Mouse (Mus musculus) hindbrain, embryonic 16.5 days (tissue): ENCODE measurements around the gene Sept9. TPM values are rescaled to one million over a fixed set of nuclear protein-coding genes. Genes with fewer than 3 reads are reported as not detected.

Experiments used
- ATAC-seq: fragments of 200-750 bp; cut with Nextera tagmentation; 2 replicates; pipeline ENCODE4 v1.8.0; 2017; ENCODE audit warnings: moderate TSS enrichment, moderate library complexity
- H3K27ac ChIP-seq: fragments of 300-500 bp; sonication (generic); 2 replicates; pipeline ENCODE4 v1.5.1; 2014; ENCODE audit warnings: low read depth, mild to moderate bottlenecking, control low read depth, low read length, moderate library complexity
- H3K27me3 ChIP-seq: fragments of 300-500 bp; sonication (generic); replicated peaks from 2 replicates; pipeline ENCODE4 v1.6.1; 2014; ENCODE audit warnings: low read length; ENCODE audit not compliant: control insufficient read depth, insufficient read depth
- H3K36me3 ChIP-seq: fragments of 300-500 bp; sonication (generic); 2 replicates; pipeline ENCODE4 v1.6.1; 2014; ENCODE audit warnings: mild to moderate bottlenecking, low read length, moderate library complexity, mixed read lengths; ENCODE audit not compliant: control insufficient read depth, insufficient read depth
- H3K4me1 ChIP-seq: fragments of 300-500 bp; sonication (generic); 2 replicates; pipeline ENCODE4 v1.6.1; 2014; ENCODE audit warnings: low read depth, low read length; ENCODE audit not compliant: control insufficient read depth, insufficient read depth
- H3K4me2 ChIP-seq: fragments of 300-500 bp; sonication (generic); 2 replicates; pipeline ENCODE4 v1.6.1; 2014; ENCODE audit warnings: mild to moderate bottlenecking, low read length, control low read depth, moderate library complexity
- H3K4me3 ChIP-seq: fragments of 300-500 bp; sonication (generic); 2 replicates; pipeline ENCODE4 v1.5.1; 2014; ENCODE audit warnings: mild to moderate bottlenecking, low read length, control low read depth, moderate library complexity
- H3K9ac ChIP-seq: fragments of 300-500 bp; sonication (generic); 2 replicates; pipeline ENCODE4 v1.6.1; 2014; ENCODE audit warnings: low read depth, mild to moderate bottlenecking, control low read depth, low read length, moderate library complexity
- H3K9me3 ChIP-seq: fragments of 300-500 bp; sonication (generic); 2 replicates; pipeline ENCODE4 v1.6.1; 2014; ENCODE audit warnings: mild to moderate bottlenecking, low read length, moderate library complexity; ENCODE audit not compliant: control insufficient read depth
- WGBS: fragments of 180-500 bp; shearing (Covaris S2); extraction: QIAGEN DNeasy Blood & Tissue Kit; methylation state at CpG from one replicate; pipeline ENCODE4 v1.1.7; 2014; 5-methylcytosine and 5-hydroxymethylcytosine counted together
- polyA plus RNA-seq: library from polyadenylated mRNA; unstranded; fragments of >200 nt; fragmentation: Nextera tagmentation; extraction: Ambion mirVana; gene quantifications from 2 replicates; pipeline ENCODE4 v1.2.1, GENCODE M21; 2015

Gene Sept9
- polyA plus RNA-seq, 1 experiment from 2014 or later, result 109 TPM

DNA sequence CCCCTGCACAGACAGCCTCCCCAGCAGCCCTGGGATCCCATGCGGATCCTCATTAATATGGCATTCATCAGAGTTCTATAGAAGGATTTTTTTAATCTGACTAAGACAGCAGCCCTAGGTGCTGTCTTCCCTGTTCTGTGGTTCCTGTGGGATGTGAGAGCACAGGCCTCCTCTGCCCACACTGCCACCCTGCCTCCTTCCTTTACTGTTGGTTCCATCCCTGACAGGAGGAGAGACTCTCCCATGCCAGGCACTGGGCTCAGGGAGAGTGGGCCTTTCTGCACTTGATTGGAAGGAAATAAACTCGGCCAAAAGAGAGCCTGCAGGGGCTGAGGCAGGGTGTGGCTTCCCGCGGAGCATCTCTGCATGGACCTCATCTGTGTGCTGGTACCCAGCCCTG lies 174.4 kb downstream of the Sept9 start:
- Histone ChIP-seq H3K36me3 (no peaks in the 10 kb centered on the region), H3K4me2 (no peak overlapping the region), H3K27ac (no peak overlapping the region), H3K27me3 (no peaks in the 10 kb centered on the region), H3K9me3 (no peaks in the 10 kb centered on the region), H3K9ac (peak overlapping the region; percentile 5; the same call in 1 of the 2 replicates), H3K4me3 (no peak overlapping the region), H3K4me1 (no peaks in the 10 kb centered on the region; the same call in 1 of the 2 replicates)
- 31% methylated on average over 4 of the region's 4 CpGs for WGBS
- no peak for ATAC-seq

DNA sequence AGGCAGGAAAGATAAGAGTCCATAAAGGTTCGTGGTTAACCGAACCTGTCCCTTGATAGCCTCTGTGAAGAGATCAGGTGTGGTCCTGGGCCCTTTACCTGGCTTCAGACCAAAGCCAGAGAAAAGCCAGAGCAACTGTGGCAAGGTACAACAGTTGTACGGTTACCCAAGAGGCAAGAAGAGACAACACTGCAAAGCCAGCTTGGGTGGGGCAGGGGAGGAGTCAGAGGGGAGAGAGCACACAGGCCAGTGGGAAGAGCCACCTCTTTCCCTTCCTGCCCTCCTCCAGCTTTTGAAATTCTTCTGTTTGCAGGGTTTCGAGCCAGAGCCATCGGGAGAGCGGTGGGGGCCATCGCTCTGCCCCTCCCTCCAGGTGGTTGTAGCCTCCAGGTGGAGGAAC lies 174.8 kb downstream of the Sept9 start:
- no peak overlapping the region for H3K4me2 ChIP-seq
- no peaks in the 10 kb centered on the region for H3K27me3 ChIP-seq
- H3K27ac ChIP-seq, result no peak overlapping the region
- no peaks in the 10 kb centered on the region for H3K9me3 ChIP-seq
- H3K36me3 ChIP-seq, result no peaks in the 10 kb centered on the region
- H3K9ac ChIP-seq, result no peak overlapping the region
- WGBS, result 66% methylated on average over 7 of the region's 7 CpGs
- no peak for ATAC-seq
- H3K4me3 ChIP-seq, result no peak overlapping the region
- H3K4me1 ChIP-seq, result no peaks in the 10 kb centered on the region; the same call in 1 of the 2 replicates

DNA sequence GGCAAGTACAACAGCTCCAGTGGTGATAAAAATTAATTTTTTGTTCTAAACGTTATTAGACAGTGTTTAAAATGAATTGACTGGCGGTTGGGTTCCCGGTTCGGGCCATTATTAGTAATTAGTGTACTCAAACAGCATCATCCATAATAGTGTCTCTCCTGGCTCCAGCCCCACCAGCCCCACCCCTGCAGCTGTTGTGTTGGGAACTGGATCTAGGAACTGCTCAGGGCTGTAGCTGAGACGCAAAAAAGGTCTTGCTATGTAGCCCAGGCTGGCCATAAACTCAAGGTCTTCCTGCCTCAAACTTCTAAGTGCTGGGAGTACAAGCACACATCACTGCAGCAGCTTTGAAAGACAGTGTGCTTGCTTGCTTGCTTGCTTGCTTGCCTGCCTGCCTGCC lies 180.3 kb downstream of the Sept9 start:
- no peak overlapping the region for H3K27ac ChIP-seq
- ATAC-seq, result no peak
- H3K4me3 ChIP-seq, result no peak overlapping the region
- no peaks in the 10 kb centered on the region for H3K4me1 ChIP-seq
- H3K9me3 ChIP-seq, result no peaks in the 10 kb centered on the region
- 69% methylated on average over 5 of the region's 5 CpGs for WGBS
- no peak overlapping the region for H3K9ac ChIP-seq
- H3K4me2 ChIP-seq, result no peak overlapping the region
- no peaks in the 10 kb centered on the region for H3K36me3 ChIP-seq
- H3K27me3 ChIP-seq, result no peaks in the 10 kb centered on the region

DNA sequence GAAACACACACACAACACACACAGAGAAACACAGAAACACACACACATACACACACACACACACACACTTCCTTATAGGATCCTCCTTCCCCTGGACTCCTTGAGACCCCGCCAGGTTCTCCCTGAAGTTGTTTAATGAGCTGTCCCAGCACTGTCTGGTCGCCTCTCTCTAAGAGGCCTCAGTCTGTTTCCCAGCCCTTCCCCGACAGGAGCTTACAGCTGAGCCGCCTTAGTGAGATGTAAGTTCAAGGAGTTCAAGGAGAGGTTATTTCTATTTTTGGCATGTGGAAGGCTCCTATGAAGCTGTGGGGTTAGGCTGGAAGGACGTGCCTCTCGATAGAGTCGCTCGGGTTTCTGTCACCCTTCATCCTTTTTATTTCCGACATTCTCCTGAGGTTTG lies 184.8 kb downstream of the Sept9 start:
- no peak overlapping the region for H3K27ac ChIP-seq
- peaks cover 4% of the 10 kb centered on the region; the same call in 1 of the 2 replicates for H3K4me1 ChIP-seq
- 29% methylated on average over 9 of the region's 9 CpGs for WGBS
- no peak overlapping the region for H3K9ac ChIP-seq
- no peaks in the 10 kb centered on the region; the same call in 1 of the 2 replicates for H3K27me3 ChIP-seq
- no peaks in the 10 kb centered on the region for H3K36me3 ChIP-seq
- no peak overlapping the region for H3K4me2 ChIP-seq
- H3K9me3 ChIP-seq, result no peaks in the 10 kb centered on the region
- no peak for ATAC-seq
- H3K4me3 ChIP-seq, result no peak overlapping the region

DNA sequence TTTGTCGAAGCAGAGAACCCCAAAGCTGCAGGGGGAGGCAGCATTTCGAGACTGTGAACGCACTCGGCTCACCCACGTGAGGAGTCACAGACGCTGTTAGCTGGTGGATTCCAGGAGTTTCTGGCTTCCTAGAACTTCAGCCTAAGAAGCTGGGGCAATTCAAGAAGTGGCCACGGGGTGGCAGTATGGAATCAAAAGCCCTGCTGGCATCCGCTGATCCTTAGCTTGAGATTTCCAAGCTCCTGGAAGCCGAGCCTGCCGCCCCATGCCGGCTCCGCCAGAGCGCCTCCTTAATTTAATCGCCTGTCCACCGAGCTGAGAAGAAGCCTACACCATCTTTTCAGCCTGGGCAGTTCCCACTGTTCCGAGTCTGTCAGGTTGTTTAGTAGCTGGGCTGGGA lies 185.4 kb downstream of the Sept9 start:
- Histone ChIP-seq H3K9me3 (no peaks in the 10 kb centered on the region), H3K27ac (no peak overlapping the region), H3K4me1 (peaks cover 4% of the 10 kb centered on the region; the same call in 1 of the 2 replicates), H3K27me3 (no peaks in the 10 kb centered on the region; the same call in 1 of the 2 replicates), H3K9ac (no peak overlapping the region), H3K4me3 (no peak overlapping the region), H3K4me2 (peak overlapping the region; percentile 31), H3K36me3 (no peaks in the 10 kb centered on the region)
- peak; percentile 79 for ATAC-seq
- WGBS, result 3% methylated on average over 16 of the region's 16 CpGs

DNA sequence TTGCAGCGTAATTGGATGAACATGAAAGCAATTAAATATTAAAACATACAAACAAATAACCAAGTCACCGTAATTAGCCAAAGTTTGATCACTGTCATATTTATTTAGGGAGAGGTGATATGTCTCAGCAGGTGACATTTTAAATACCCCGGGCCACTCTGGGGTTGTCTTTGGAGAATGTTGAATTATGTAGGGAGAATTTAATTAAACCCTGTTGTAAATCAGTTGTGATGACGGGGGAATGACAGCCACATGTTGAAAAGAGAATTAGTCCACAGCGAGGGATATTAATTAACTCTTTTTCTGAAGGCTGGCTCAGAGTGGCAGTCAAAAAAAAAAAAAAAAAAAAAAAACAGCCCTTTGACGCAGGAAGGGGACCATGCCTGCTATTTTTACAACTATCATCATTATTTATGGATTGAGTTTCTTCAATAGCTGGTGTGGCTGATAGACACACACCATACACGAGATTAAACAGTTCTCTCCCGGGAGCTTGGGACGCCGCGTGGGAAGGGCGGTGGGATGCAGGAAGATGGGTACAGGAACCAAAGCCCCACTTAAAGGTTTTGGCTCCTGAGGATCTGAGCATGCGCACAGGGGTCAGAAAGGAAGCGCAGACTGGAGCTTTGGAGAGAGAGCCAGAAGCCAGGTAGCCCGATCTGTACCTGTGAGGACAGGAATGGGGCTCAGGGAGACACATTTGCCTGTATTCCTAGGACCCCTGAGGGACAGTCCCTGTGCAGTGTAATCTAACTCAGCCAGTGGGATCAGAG lies 186.1 kb downstream of the Sept9 start:
- Histone ChIP-seq H3K4me3 (no peak overlapping the region), H3K27me3 (no peaks in the 10 kb centered on the region; the same call in 1 of the 2 replicates), H3K27ac (no peak overlapping the region), H3K9me3 (no peaks in the 10 kb centered on the region), H3K4me1 (peaks cover 4% of the 10 kb centered on the region; the same call in 1 of the 2 replicates), H3K9ac (no peak overlapping the region), H3K36me3 (no peaks in the 10 kb centered on the region), H3K4me2 (peak overlapping the region; percentile 31)
- WGBS, result 35% methylated on average over 15 of the region's 15 CpGs
- ATAC-seq, result no peak

DNA sequence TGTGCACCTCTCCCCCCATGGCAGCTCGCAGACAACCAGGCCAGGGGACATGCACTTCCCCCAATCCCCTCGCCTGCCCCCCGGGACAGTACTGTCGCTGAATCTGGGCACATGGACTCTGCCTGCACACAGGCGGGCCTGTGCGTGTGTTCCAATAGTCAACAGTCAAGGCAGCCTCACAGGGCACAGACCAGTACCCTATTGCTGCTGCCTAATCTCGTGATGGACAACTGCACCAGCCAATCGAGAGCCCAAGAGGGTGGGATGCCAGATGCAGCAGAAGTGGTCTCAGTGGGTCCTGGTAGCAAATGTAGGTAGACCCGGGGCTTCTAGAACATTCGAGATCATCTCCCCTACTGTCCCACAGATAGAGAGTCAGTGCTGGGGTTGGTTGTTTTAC lies 187.8 kb downstream of the Sept9 start:
- ATAC-seq, result no peak
- Histone ChIP-seq H3K36me3 (no peaks in the 10 kb centered on the region), H3K4me2 (no peak overlapping the region), H3K4me1 (peaks cover 4% of the 10 kb centered on the region; the same call in 1 of the 2 replicates), H3K9ac (no peak overlapping the region), H3K27me3 (no peaks in the 10 kb centered on the region; the same call in 1 of the 2 replicates), H3K27ac (no peak overlapping the region), H3K9me3 (no peaks in the 10 kb centered on the region), H3K4me3 (no peak overlapping the region)
- 76% methylated on average over 10 of the region's 10 CpGs for WGBS

DNA sequence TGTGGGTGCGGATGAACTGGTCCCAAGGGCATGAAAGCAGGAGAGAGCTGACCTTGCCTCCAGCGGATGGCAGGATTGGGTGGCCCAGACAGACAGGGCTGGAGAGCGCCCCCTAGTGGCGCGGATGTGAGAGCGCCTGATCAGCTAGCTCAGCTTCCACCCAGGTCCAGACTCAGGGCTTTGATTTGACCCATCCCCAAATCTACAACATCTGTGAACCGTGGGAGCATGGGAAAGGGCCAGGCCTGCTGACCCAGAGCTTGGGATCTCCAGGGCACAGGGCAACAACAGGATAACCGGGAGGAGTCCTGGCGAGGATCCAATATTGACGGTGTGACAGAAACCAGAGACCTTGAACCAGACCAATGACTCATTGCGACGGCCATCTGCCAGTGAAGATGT lies 190.5 kb downstream of the Sept9 start:
- ATAC-seq, result no peak
- Histone ChIP-seq H3K27me3 (no peaks in the 10 kb centered on the region; the same call in 1 of the 2 replicates), H3K27ac (no peak overlapping the region), H3K4me3 (no peak overlapping the region), H3K9ac (no peak overlapping the region), H3K9me3 (no peaks in the 10 kb centered on the region), H3K4me1 (peaks cover 17% of the 10 kb centered on the region), H3K4me2 (no peak overlapping the region), H3K36me3 (no peaks in the 10 kb centered on the region)
- WGBS, result 26% methylated on average over 12 of the region's 12 CpGs

DNA sequence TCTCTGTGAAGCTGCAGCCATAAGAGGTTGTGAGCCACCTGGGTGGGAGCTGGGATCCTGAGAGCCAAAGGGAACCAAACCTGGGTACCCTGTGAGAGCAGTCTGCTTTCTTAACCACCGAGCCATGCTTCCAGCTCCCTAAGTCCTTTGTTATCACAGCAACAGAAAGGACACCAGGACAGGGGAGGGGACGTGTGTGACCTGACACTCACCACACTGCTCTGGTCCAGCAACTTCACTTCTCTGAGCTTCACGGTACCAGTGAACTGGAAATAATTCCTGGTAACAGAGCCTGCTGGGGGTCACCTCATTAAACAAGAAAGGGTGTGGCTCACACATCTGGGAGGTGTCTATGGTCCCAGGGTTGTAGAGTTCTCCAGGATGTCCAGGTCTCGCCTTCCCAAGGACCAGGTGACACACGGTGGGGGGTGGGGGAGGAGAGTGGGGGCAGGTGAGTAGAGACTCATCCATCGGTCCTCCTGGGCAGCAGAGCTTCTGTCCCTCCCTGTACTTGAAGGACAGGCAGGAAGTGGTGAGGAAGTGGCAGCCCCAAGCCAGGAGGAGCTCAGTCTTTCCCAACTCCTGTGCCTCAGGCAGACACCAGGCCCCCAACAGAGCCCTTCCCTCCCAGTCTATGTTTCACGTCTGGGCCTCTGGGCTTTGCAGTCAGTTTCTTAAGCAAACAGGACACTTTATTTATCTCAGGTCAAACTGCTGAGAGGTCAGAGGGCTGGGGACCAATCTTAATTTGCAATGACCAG lies 191.5 kb downstream of the Sept9 start:
- 30% methylated on average over 7 of the region's 7 CpGs for WGBS
- no peaks in the 10 kb centered on the region for H3K36me3 ChIP-seq
- peaks cover 19% of the 10 kb centered on the region for H3K4me1 ChIP-seq
- no peak overlapping the region for H3K4me2 ChIP-seq
- H3K9ac ChIP-seq, result no peak overlapping the region
- H3K27me3 ChIP-seq, result no peaks in the 10 kb centered on the region; the same call in 1 of the 2 replicates
- no peak overlapping the region for H3K27ac ChIP-seq
- no peak for ATAC-seq
- H3K4me3 ChIP-seq, result no peak overlapping the region
- H3K9me3 ChIP-seq, result no peaks in the 10 kb centered on the region
